Mouse (Mus musculus) stomach, postnatal 0 days (tissue): Measurements from ENCODE around the gene Gamt.

ENCODE experiments used
- CTCF ChIP-seq: IDR thresholded peaks from 2 replicates; pipeline ENCODE4 v1.5.1; 2016; ENCODE audit warnings: antibody characterized with exemption, low read depth, mild to moderate bottlenecking, moderate library complexity
- EP300 ChIP-seq: optimal IDR thresholded peaks from 2 replicates; pipeline ENCODE3; 2016; ENCODE audit warnings: antibody characterized with exemption

- TF ChIP-seq CTCF (no peak), EP300 (no peak)
Observed at GRCm38 (mm10) chr10:80304458-80304857, 43.6 kb upstream of the Gamt start.
